10 mouse cellular contexts compared by ENCODE assay signal in the genomic region with DNA sequence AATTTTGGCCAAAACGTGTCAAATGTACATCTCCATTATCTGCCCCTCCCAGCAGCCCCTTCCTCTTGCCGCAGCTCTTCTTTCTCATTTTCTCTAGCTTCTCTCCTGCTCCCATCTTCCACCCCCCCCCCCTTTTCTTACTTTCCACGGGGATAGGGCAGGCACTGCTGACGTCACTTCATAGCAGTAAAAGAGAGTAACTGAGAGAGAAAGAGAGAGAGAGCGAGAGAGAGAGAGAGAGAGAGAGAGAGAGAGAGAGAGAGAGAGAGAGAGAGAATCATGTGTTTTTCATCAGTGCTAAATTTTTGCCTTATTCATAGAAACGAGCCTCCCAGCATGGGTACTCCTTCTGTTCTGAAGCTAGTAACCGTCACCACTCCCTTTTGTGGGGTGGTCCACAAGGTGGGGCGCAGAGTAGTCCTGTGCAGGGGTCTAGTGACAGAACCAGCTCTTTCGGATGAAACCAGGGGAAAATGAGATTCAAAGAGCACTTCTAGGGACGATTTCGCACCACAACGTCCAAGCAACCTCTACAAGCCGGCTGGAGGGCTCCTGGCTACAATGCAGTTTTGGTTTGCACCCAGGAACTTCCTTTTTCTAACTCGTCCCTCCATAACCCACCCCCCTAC. TPM values are rescaled to one million over a fixed set of nuclear protein-coding genes. Genes with fewer than 3 reads are reported as not detected.
DNase-seq lines count a peak whose midpoint lies in the region; ATAC-seq and TF ChIP-seq lines count a peak whose summit lies in the region.
"Had no signal": no experiment of that assay in that cellular context is flagged by ENCODE, and none has a peak within 500 bp of the region (broad histone marks: within the 10 kb centered on the region; RNA-seq: fewer than 3 reads in every experiment).

No protein-coding gene starts in this region.

- no peaks in the 10 kb centered on the region for H3K9me3 ChIP-seq in heart, embryonic 11.5 days (replicated peaks; ENCODE audit: control insufficient read depth, low read length)
- no peaks in the 10 kb centered on the region for H3K9me3 ChIP-seq in G1E (replicated peaks)
- H3K9me3 ChIP-seq in embryonic facial prominence, embryonic 15.5 days (replicated peaks) = no peaks in the 10 kb centered on the region
- no peaks in the 10 kb centered on the region for H3K9me3 ChIP-seq in limb, embryonic 15.5 days
- H3K9me3 ChIP-seq in liver, postnatal 0 days (ENCODE audit: low read length) = no peaks in the 10 kb centered on the region

- no peaks in the 10 kb centered on the region for H3K36me3 ChIP-seq in heart, embryonic 11.5 days (ENCODE audit: control insufficient read depth, insufficient read depth, low read length)
- H3K36me3 ChIP-seq in G1E (replicated peaks) = no peaks in the 10 kb centered on the region
- no peaks in the 10 kb centered on the region for H3K36me3 ChIP-seq in embryonic facial prominence, embryonic 15.5 days
- H3K36me3 ChIP-seq in limb, embryonic 15.5 days = no peaks in the 10 kb centered on the region
- H3K36me3 ChIP-seq in liver, postnatal 0 days (replicated peaks; ENCODE audit: insufficient read depth, low read length) = no peaks in the 10 kb centered on the region

- H3K9ac ChIP-seq in heart, embryonic 11.5 days (ENCODE audit: low read depth, low read length) = no peak overlapping the region
- H3K9ac ChIP-seq in embryonic facial prominence, embryonic 15.5 days = no peak overlapping the region
- no peak overlapping the region for H3K9ac ChIP-seq in limb, embryonic 15.5 days
- no peak overlapping the region for H3K9ac ChIP-seq in liver, postnatal 0 days (replicated peaks)

- ATAC-seq in heart, embryonic 11.5 days (replicated peaks; ENCODE audit: insufficient number of reproducible peaks, low FRiP score, low TSS enrichment) = no peak
- ATAC-seq in G1E (ENCODE audit: extremely low read depth, insufficient number of reproducible peaks, low FRiP score, poor library complexity, severe bottlenecking) = peak; percentile 28; the same call in 1 of the 2 replicates
- ATAC-seq in embryonic facial prominence, embryonic 15.5 days (ENCODE audit: insufficient number of reproducible peaks, low FRiP score, low TSS enrichment, low read depth) = no peak
- no peak for ATAC-seq in limb, embryonic 15.5 days (ENCODE audit: insufficient number of reproducible peaks, low FRiP score, low TSS enrichment, low read depth)
- ATAC-seq in erythroblast, adult 5-6 weeks (replicated peaks; ENCODE audit: low FRiP score, poor library complexity, severe bottlenecking) = no peak
- no peak for ATAC-seq in CD4-positive, CD25-positive, alpha-beta regulatory T cell, adult 4 months
- ATAC-seq in liver, postnatal 0 days = no peak

- DNase-seq in heart, postnatal 25 days (ENCODE audit: low spot score) = no peak
- DNase-seq in G1E (ENCODE audit: low spot score) = no peak
- DNase-seq in liver, postnatal 0 days = no peak
- DNase-seq: adrenal gland, postnatal 36 days had no signal

- TF ChIP-seq EP300 in liver, postnatal 0 days (IDR thresholded peaks at IDR 0.05; ENCODE audit: low read depth) = no peak

- H3K27ac ChIP-seq in heart, embryonic 11.5 days (ENCODE audit: low read depth, low read length) = no peak overlapping the region
- H3K27ac ChIP-seq in embryonic facial prominence, embryonic 15.5 days (replicated peaks) = no peak overlapping the region; the same call in 1 of the 2 replicates
- no peak overlapping the region for H3K27ac ChIP-seq in limb, embryonic 15.5 days
- no peak overlapping the region for H3K27ac ChIP-seq in liver, postnatal 0 days (ENCODE audit: low read depth)

- no peak for TF ChIP-seq CTCF in G1E (IDR thresholded peaks at IDR 0.05; ENCODE audit: low read depth, low read length)
- TF ChIP-seq CTCF in liver, postnatal 0 days (IDR thresholded peaks at IDR 0.05; ENCODE audit: low read depth) = no peak

- peaks cover 78% of the 10 kb centered on the region for H3K27me3 ChIP-seq in heart, embryonic 11.5 days (ENCODE audit: control insufficient read depth, insufficient read depth, low read length)
- peaks cover 62% of the 10 kb centered on the region for H3K27me3 ChIP-seq in G1E (ENCODE audit: insufficient read depth, low read length)
- H3K27me3 ChIP-seq in embryonic facial prominence, embryonic 15.5 days = peaks cover 91% of the 10 kb centered on the region
- H3K27me3 ChIP-seq in limb, embryonic 15.5 days = peaks cover 95% of the 10 kb centered on the region
- peaks cover 89% of the 10 kb centered on the region for H3K27me3 ChIP-seq in liver, postnatal 0 days (ENCODE audit: insufficient read depth, low read length)
- H3K27me3 ChIP-seq: CH12.LX had no signal

- 4% methylated on average over 14 of the region's 14 CpGs for WGBS in heart, embryonic 11.5 days (ENCODE audit: insufficient replicate concordance)
- WGBS in embryonic facial prominence, embryonic 15.5 days = 2% methylated on average over 14 of the region's 14 CpGs
- WGBS in limb, embryonic 15.5 days = under 1% methylated on average over 13 of the region's 14 CpGs
- WGBS in liver, postnatal 0 days (ENCODE audit: insufficient replicate concordance) = 5% methylated on average over 14 of the region's 14 CpGs

- peaks cover 11% of the 10 kb centered on the region for H3K4me1 ChIP-seq in heart, embryonic 11.5 days (ENCODE audit: control insufficient read depth, insufficient read depth, low read length)
- H3K4me1 ChIP-seq in G1E (ENCODE audit: insufficient read depth, low read depth, low read length) = peaks cover 3% of the 10 kb centered on the region; the same call in 1 of the 2 replicates
- H3K4me1 ChIP-seq in embryonic facial prominence, embryonic 15.5 days = peaks cover 24% of the 10 kb centered on the region
- H3K4me1 ChIP-seq in limb, embryonic 15.5 days = peaks cover 21% of the 10 kb centered on the region
- peaks cover 5% of the 10 kb centered on the region; the same call in 1 of the 2 replicates for H3K4me1 ChIP-seq in liver, postnatal 0 days (ENCODE audit: insufficient read depth)

- peak overlapping the region; percentile 61 for H3K4me2 ChIP-seq in heart, embryonic 11.5 days
- peak overlapping the region; percentile 45 for H3K4me2 ChIP-seq in embryonic facial prominence, embryonic 15.5 days (replicated peaks)
- H3K4me2 ChIP-seq in limb, embryonic 15.5 days = peak overlapping the region; percentile 19; the same call in 1 of the 2 replicates
- no peak overlapping the region for H3K4me2 ChIP-seq in liver, postnatal 0 days (ENCODE audit: low read depth, low read length)

- intact Hi-C loops in heart, postnatal 25 days (cut with DNase I) = loop anchor here (5.0 kb wide), 1 partner anchor 315 kb away; no protein-coding TSS in a partner anchor

- H3K4me3 ChIP-seq in heart, embryonic 11.5 days (ENCODE audit: low read depth, low read length) = no peak overlapping the region; the same call in 1 of the 2 replicates
- H3K4me3 ChIP-seq in G1E (ENCODE audit: low read depth, low read length) = no peak overlapping the region
- H3K4me3 ChIP-seq in embryonic facial prominence, embryonic 15.5 days (replicated peaks) = peak overlapping the region; percentile 29
- H3K4me3 ChIP-seq in limb, embryonic 15.5 days = no peak overlapping the region
- H3K4me3 ChIP-seq in liver, postnatal 0 days (ENCODE audit: low read depth, low read length) = no peak overlapping the region

RNA-seq across cellular contexts. Expression of a gene that starts 17.5 kb away (rescaled TPM):
- 10.2 and 10.9 TPM in 2 replicates for polyA plus RNA-seq in heart, embryonic 11.5 days (2014; fragmentation: Nextera tagmentation; extraction: Ambion mirVana)
- 1 to 10 TPM; 2.3 to 2.9 TPM for total RNA-seq in heart, postnatal 25 days (2021)
- total RNA-seq in G1E (2014; fragmentation: Nextera tagmentation) = 0.83 TPM in 1 of 2 replicates, not detected in the other
- total RNA-seq in G1E (2017) = 0.05 TPM in 1 of 2 replicates, not detected in the other
- 0.05 and 0.12 TPM in 2 replicates for polyA plus RNA-seq in G1E (2012)
- 14.5 and 18.4 TPM in 2 replicates for polyA plus RNA-seq in embryonic facial prominence, embryonic 15.5 days (2015; fragmentation: Nextera tagmentation; extraction: Ambion mirVana)
- 1.3 and 1.9 TPM in 2 replicates for polyA plus RNA-seq in limb, embryonic 15.5 days (2015; fragmentation: Nextera tagmentation; extraction: Ambion mirVana)
- total RNA-seq in erythroblast, adult 5-6 weeks (2015; ENCODE audit: low replicate concordance) = not detected in 2 replicates
- not detected in 2 replicates for total RNA-seq in erythroblast, adult 5-6 weeks (2017; ENCODE audit: low replicate concordance)
- polyA plus RNA-seq in CD4-positive, CD25-positive, alpha-beta regulatory T cell, adult 4 months (2017; shearing (Covaris generic)) = not detected
- polyA plus RNA-seq in liver, postnatal 0 days (2015; fragmentation: Nextera tagmentation; extraction: Ambion mirVana) = 0.36 and 0.52 TPM in 2 replicates
- total RNA-seq: CH12.LX had no signal
